Comparison of ENCODE assay signal across 14 mouse cellular contexts in genomic region chr13:108113536-108113935, GRCm38 (mm10).
"Had no signal": no experiment of that assay in that cellular context is flagged by ENCODE, and none has a peak within 500 bp of the region (broad histone marks: within the 10 kb centered on the region; RNA-seq: fewer than 3 reads in every experiment).

No protein-coding gene starts in this region.

- H3K4me1 ChIP-seq: stomach, embryonic 15.5 days had no signal

- H3K9ac ChIP-seq: neural tube, embryonic 15.5 days; stomach, embryonic 15.5 days had no signal

- H3K27ac ChIP-seq: neural tube, embryonic 15.5 days; stomach, embryonic 15.5 days; stomach, postnatal 0 days had no signal

- H3K4me3 ChIP-seq: neural tube, embryonic 15.5 days; stomach, embryonic 15.5 days had no signal

- H3K36me3 ChIP-seq: neural tube, embryonic 15.5 days; stomach, embryonic 15.5 days had no signal

- H3K9me3 ChIP-seq: neural tube, embryonic 15.5 days; stomach, embryonic 15.5 days had no signal

- DNase-seq: right cerebral cortex, adult 18-20 months; right cerebral cortex, postnatal 14 days; right cerebral cortex, postnatal 25 days; right cerebral cortex, postnatal 4 days; spleen, adult 18-20 months; thymus, adult 18-20 months; thymus, adult 2 months; thymus, postnatal 14 days; thymus, postnatal 25 days; thymus, postnatal 36 days; thymus, postnatal 4 days had no signal

- H3K27me3 ChIP-seq: neural tube, embryonic 15.5 days; stomach, embryonic 15.5 days had no signal

- H3K4me2 ChIP-seq: neural tube, embryonic 15.5 days; stomach, embryonic 15.5 days had no signal
